In the genomic region with DNA sequence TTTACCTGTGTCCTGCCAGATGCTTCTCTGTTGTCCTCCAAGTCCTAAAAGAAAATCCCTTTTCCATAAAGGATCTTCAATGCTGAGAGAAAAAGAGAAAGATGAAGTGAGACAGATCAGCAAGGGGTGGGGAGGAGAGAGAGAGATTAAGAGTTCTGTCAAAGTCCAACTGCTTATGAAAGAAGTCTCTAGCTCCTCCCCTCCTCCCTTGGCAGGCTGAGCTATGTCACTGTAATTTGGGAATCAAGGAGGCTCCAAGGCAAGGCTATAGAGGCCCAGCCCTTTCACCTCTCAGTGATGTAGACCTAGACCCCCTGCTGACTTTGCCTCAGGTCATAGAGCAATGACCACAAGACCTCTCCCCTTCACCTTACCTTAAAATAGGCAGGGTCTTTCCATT, we compare ENCODE assay signal across 19 mouse cellular contexts. TPM values are rescaled to one million over a fixed set of nuclear protein-coding genes. Genes with fewer than 3 reads are reported as not detected.
"Had no signal": no experiment of that assay in that cellular context is flagged by ENCODE, and none has a peak within 500 bp of the region (broad histone marks: within the 10 kb centered on the region; RNA-seq: fewer than 3 reads in every experiment).

No protein-coding gene starts in this region.

- H3K4me3 ChIP-seq: midbrain, embryonic 10.5 days; midbrain, embryonic 12.5 days; myocyte; neural tube, embryonic 13.5 days; neural tube, embryonic 15.5 days had no signal

- H3K27me3 ChIP-seq: neural tube, embryonic 13.5 days; neural tube, embryonic 15.5 days had no signal

- H3K9ac ChIP-seq: lung, embryonic 14.5 days; midbrain, embryonic 12.5 days; neural tube, embryonic 13.5 days; neural tube, embryonic 15.5 days had no signal

- H3K27ac ChIP-seq: midbrain, embryonic 10.5 days; midbrain, embryonic 12.5 days; neural tube, embryonic 13.5 days; neural tube, embryonic 15.5 days had no signal

- H3K4me1 ChIP-seq: midbrain, embryonic 12.5 days; neural tube, embryonic 13.5 days; neural tube, embryonic 15.5 days had no signal

- H3K4me2 ChIP-seq: lung, embryonic 14.5 days; midbrain, embryonic 12.5 days; neural tube, embryonic 13.5 days; neural tube, embryonic 15.5 days had no signal

- ATAC-seq: midbrain, embryonic 16.5 days had no signal

- H3K9me3 ChIP-seq: midbrain, embryonic 10.5 days; midbrain, embryonic 12.5 days; neural tube, embryonic 13.5 days; neural tube, embryonic 15.5 days had no signal

- H3K36me3 ChIP-seq: midbrain, embryonic 10.5 days; midbrain, embryonic 12.5 days; neural tube, embryonic 13.5 days; neural tube, embryonic 15.5 days had no signal

- DNase-seq: lung, postnatal 10 days; lung, postnatal 4 days; midbrain, embryonic 14.5 days; retina, postnatal 1 day; right cerebral cortex, adult 18-20 months; right cerebral cortex, postnatal 25 days; right cerebral cortex, postnatal 4 days; spleen, adult 18-20 months; thymus, adult 18-20 months; thymus, postnatal 14 days; thymus, postnatal 36 days had no signal

RNA-seq across cellular contexts. Expression of gene H2-Q1, which starts 34.8 kb away (rescaled TPM):
- polyA plus RNA-seq: midbrain, embryonic 10.5 days; neural tube, embryonic 11.5 days had no signal
